Mouse (Mus musculus) stomach, postnatal 0 days (tissue): ENCODE results near the gene Cyfip2.
A peak's percentile ranks its signal among the peaks of the same experiment; 100 is the strongest.

ENCODE experiments used
- CTCF ChIP-seq: IDR thresholded peaks from 2 replicates; pipeline ENCODE4 v1.5.1; 2016; ENCODE audit warnings: antibody characterized with exemption, low read depth, mild to moderate bottlenecking, moderate library complexity
- EP300 ChIP-seq: optimal IDR thresholded peaks from 2 replicates; pipeline ENCODE3; 2016; ENCODE audit warnings: antibody characterized with exemption

DNA sequence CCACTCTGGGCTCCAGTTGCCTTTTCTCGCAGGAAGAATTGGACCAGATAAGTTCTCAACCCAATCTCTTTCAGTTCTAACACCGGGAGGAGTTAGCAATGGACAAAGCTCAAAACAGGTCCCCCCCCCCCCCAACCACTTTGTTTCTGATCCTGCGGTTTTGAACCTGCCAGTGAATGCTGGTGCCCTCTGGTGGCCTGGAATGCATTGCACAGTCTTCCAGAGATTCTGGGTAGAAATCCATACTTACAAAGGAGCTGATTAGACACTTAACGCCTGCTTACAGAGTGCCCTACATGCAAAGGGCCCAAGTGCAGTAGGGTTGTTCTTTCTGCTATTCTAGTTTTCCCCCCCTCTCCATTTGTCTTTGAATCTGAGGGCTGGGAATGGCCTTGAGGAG, 54.5 kb downstream of the Cyfip2 start:
- TF ChIP-seq CTCF (peak; percentile 75), EP300 (no peak)
